Comparison of ENCODE assay signal across 8 mouse cellular contexts in the genomic region with DNA sequence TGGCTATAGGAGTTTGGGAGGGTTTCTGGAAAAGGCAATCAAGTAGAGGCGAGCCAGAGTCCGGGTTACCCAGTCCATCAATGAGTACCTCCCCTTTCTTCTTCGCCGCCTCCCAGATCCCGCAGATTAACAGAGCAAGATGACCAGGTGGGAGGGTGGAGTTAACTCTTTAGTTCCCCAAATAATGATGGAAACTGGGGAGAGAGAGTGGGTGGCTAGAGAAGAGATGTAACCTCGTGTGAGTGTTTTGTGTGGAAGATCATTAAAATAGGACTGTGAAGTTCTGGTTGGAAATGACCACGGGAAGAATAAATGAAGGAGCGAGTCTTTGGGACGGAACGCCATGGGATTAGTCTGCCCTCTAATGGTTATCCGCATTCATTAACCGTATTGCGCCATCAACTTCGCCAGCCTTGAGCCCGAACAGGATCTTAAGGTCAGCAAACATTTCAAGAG. TPM values are rescaled to one million over a fixed set of nuclear protein-coding genes. Genes with fewer than 3 reads are reported as not detected.
DNase-seq lines count a peak whose midpoint lies in the region; ATAC-seq and TF ChIP-seq lines count a peak whose summit lies in the region.

No protein-coding gene starts in this region.

- in situ Hi-C loops in ES-E14 (cut with MboI; ENCODE audit: low sequenced_read_pairs in 2 of 2, unreplicated experiment in 2 of 2), result loop anchor here in 1 of 2 experiments (5.0 kb wide), 1 partner anchor 49 kb away; no protein-coding TSS in a partner anchor

- no peaks in the 10 kb centered on the region; the same call in 1 of the 2 replicates for H3K36me3 ChIP-seq in ES-E14 (ENCODE audit: control insufficient read depth, insufficient read depth, low read length, poor library complexity, severe bottlenecking)
- no peaks in the 10 kb centered on the region for H3K36me3 ChIP-seq in embryonic facial prominence, embryonic 13.5 days
- H3K36me3 ChIP-seq in heart, embryonic 12.5 days, result no peaks in the 10 kb centered on the region
- no peaks in the 10 kb centered on the region for H3K36me3 ChIP-seq in kidney, embryonic 16.5 days (ENCODE audit: insufficient read depth, low read length)

- peak overlapping the region; percentile 18; the same call in 1 of the 2 replicates for H3K9ac ChIP-seq in ES-E14 (ENCODE audit: insufficient read depth, low read depth, low read length, poor library complexity, severe bottlenecking)
- peak overlapping the region; percentile 70 for H3K9ac ChIP-seq in embryonic facial prominence, embryonic 13.5 days
- peak overlapping the region; percentile 73 for H3K9ac ChIP-seq in heart, embryonic 12.5 days
- H3K9ac ChIP-seq in kidney, embryonic 16.5 days (replicated peaks; ENCODE audit: low read length), result peak overlapping the region; percentile 77

- under 1% methylated on average over 15 of the region's 15 CpGs for WGBS in embryonic facial prominence, embryonic 13.5 days
- WGBS in heart, embryonic 12.5 days, result 1% methylated on average over 15 of the region's 15 CpGs
- WGBS in kidney, embryonic 16.5 days, result under 1% methylated on average over 15 of the region's 15 CpGs

- H3K27ac ChIP-seq in ES-E14 (ENCODE audit: insufficient read depth, low read depth, low read length, poor library complexity, severe bottlenecking), result no peak overlapping the region
- H3K27ac ChIP-seq in embryonic facial prominence, embryonic 13.5 days, result no peak overlapping the region
- H3K27ac ChIP-seq in heart, embryonic 12.5 days (ENCODE audit: poor library complexity, severe bottlenecking), result no peak overlapping the region
- peak overlapping the region; percentile 37; the same call in 1 of the 2 replicates for H3K27ac ChIP-seq in kidney, embryonic 16.5 days (ENCODE audit: low read length)

- peaks cover 50% of the 10 kb centered on the region for H3K27me3 ChIP-seq in embryonic facial prominence, embryonic 13.5 days
- peaks cover 39% of the 10 kb centered on the region for H3K27me3 ChIP-seq in heart, embryonic 12.5 days (replicated peaks)
- H3K27me3 ChIP-seq in kidney, embryonic 16.5 days (ENCODE audit: insufficient read depth, low read length), result peaks cover 29% of the 10 kb centered on the region

- H3K4me3 ChIP-seq in ES-E14 (ENCODE audit: insufficient read depth in 1 of 2, low read depth in 1 of 2, low read length in 2 of 2, poor library complexity in 1 of 2, severe bottlenecking in 1 of 2), result peak overlapping the region; percentile 73 to 75
- peak overlapping the region; percentile 57 for H3K4me3 ChIP-seq in embryonic facial prominence, embryonic 13.5 days
- peak overlapping the region; percentile 50 for H3K4me3 ChIP-seq in heart, embryonic 12.5 days
- peak overlapping the region; percentile 68 for H3K4me3 ChIP-seq in kidney, embryonic 16.5 days (ENCODE audit: low read length)

- DNase-seq in ES-E14 (ENCODE audit: low read depth, low spot score), result no peak
- peak; percentile 75 to 78 for DNase-seq in adrenal gland, postnatal 36 days
- peak; percentile 82 to 87 for DNase-seq in lung, adult 18-20 months
- peak; percentile 57 for DNase-seq in ovary, adult 18-20 months (ENCODE audit: low spot score)
- no peak for DNase-seq in spleen, postnatal 14 days (ENCODE audit: low spot score in 2 of 2)

- H3K9me3 ChIP-seq in ES-E14 (ENCODE audit: control insufficient read depth, insufficient read depth, low read depth, low read length), result no peaks in the 10 kb centered on the region
- H3K9me3 ChIP-seq in embryonic facial prominence, embryonic 13.5 days, result no peaks in the 10 kb centered on the region
- no peaks in the 10 kb centered on the region for H3K9me3 ChIP-seq in heart, embryonic 12.5 days (replicated peaks)
- no peaks in the 10 kb centered on the region for H3K9me3 ChIP-seq in kidney, embryonic 16.5 days (ENCODE audit: low read length)

- peak overlapping the region; percentile 97 for H3K4me2 ChIP-seq in embryonic facial prominence, embryonic 13.5 days
- peak overlapping the region; percentile 95 for H3K4me2 ChIP-seq in heart, embryonic 12.5 days
- H3K4me2 ChIP-seq in kidney, embryonic 16.5 days (replicated peaks; ENCODE audit: low read depth, low read length), result peak overlapping the region; percentile 80

- H3K4me1 ChIP-seq in ES-E14 (ENCODE audit: control insufficient read depth in 2 of 2, insufficient read depth in 2 of 2, low read length in 2 of 2, poor library complexity in 1 of 2), result no peaks in the 10 kb centered on the region; a peak in 1 of 4 replicates
- H3K4me1 ChIP-seq in embryonic facial prominence, embryonic 13.5 days, result peaks cover 17% of the 10 kb centered on the region
- H3K4me1 ChIP-seq in heart, embryonic 12.5 days (replicated peaks), result peaks cover 23% of the 10 kb centered on the region
- H3K4me1 ChIP-seq in kidney, embryonic 16.5 days (ENCODE audit: insufficient read depth, low read length), result peaks cover 5% of the 10 kb centered on the region

- ATAC-seq in embryonic facial prominence, embryonic 13.5 days (ENCODE audit: insufficient number of reproducible peaks, insufficient read depth, low FRiP score, low TSS enrichment, low read depth), result no peak
- ATAC-seq in heart, embryonic 12.5 days (ENCODE audit: insufficient number of reproducible peaks, low FRiP score), result peak; percentile 20; the same call in 1 of the 2 replicates
- ATAC-seq in kidney, embryonic 16.5 days (ENCODE audit: low FRiP score, low TSS enrichment), result peak; percentile 66; the same call in 1 of the 2 replicates

TF ChIP-seq in ES-E14, 5 proteins besides CTCF, POLR2A, EP300 and RAD21:
- TF ChIP-seq MAFK (IDR thresholded peaks at IDR 0.05; ENCODE audit: insufficient read depth, low read depth, low read length) (no peak), ZC3H11A (IDR thresholded peaks at IDR 0.05; ENCODE audit: borderline replicate concordance, low read depth, low read length) (peak; percentile 82; the same call in 1 of the 2 replicates)
TF ChIP-seq in ES-E14: peak in this region for 1.

RNA-seq across cellular contexts. Expression of gene Npr1, which starts 0.7 kb away (rescaled TPM):
- total RNA-seq in ES-E14 (2012; rRNA removed), result 16.4 and 21.6 TPM in 2 replicates
- total RNA-seq in adrenal gland, postnatal 36 days (2021), result 100 to 1,000 TPM; 203 to 287 TPM
- polyA plus RNA-seq in embryonic facial prominence, embryonic 13.5 days (2015; fragmentation: Nextera tagmentation; extraction: Ambion mirVana), result 2.8 and 5.0 TPM in 2 replicates
- 8.2 and 8.9 TPM in 2 replicates for polyA plus RNA-seq in heart, embryonic 12.5 days (2016; fragmentation: Nextera tagmentation; extraction: Ambion mirVana)
- polyA plus RNA-seq in kidney, embryonic 16.5 days (2015; fragmentation: Nextera tagmentation; extraction: Ambion mirVana), result 20.0 and 20.5 TPM in 2 replicates

RNA-seq across cellular contexts. Expression of gene Ilf2, which starts 9.6 kb away (rescaled TPM):
- 153 and 165 TPM in 2 replicates for total RNA-seq in ES-E14 (2012; rRNA removed)
- 10 to 100 TPM; 56.9 to 63.7 TPM for total RNA-seq in adrenal gland, postnatal 36 days (2021)
- polyA plus RNA-seq in embryonic facial prominence, embryonic 13.5 days (2015; fragmentation: Nextera tagmentation; extraction: Ambion mirVana), result 265 and 286 TPM in 2 replicates
- polyA plus RNA-seq in heart, embryonic 12.5 days (2016; fragmentation: Nextera tagmentation; extraction: Ambion mirVana), result 135 and 137 TPM in 2 replicates
- 219 and 223 TPM in 2 replicates for polyA plus RNA-seq in kidney, embryonic 16.5 days (2015; fragmentation: Nextera tagmentation; extraction: Ambion mirVana)

RNA-seq across cellular contexts. Expression of gene Snapin, which starts 24.5 kb away (rescaled TPM):
- 24.7 and 33.6 TPM in 2 replicates for total RNA-seq in ES-E14 (2012; rRNA removed)
- total RNA-seq in adrenal gland, postnatal 36 days (2021), result 10 to 100 TPM; 53.3 to 79.3 TPM
- 85.5 and 100 TPM in 2 replicates for polyA plus RNA-seq in embryonic facial prominence, embryonic 13.5 days (2015; fragmentation: Nextera tagmentation; extraction: Ambion mirVana)
- polyA plus RNA-seq in heart, embryonic 12.5 days (2016; fragmentation: Nextera tagmentation; extraction: Ambion mirVana), result 72.9 and 75.3 TPM in 2 replicates
- 73.9 and 80.1 TPM in 2 replicates for polyA plus RNA-seq in kidney, embryonic 16.5 days (2015; fragmentation: Nextera tagmentation; extraction: Ambion mirVana)

RNA-seq across cellular contexts. Expression of gene Ints3, which starts 32.9 kb away (rescaled TPM):
- 62.7 and 72.4 TPM in 2 replicates for total RNA-seq in ES-E14 (2012; rRNA removed)
- 10 to 100 TPM; 79.4 to 89.6 TPM for total RNA-seq in adrenal gland, postnatal 36 days (2021)
- polyA plus RNA-seq in embryonic facial prominence, embryonic 13.5 days (2015; fragmentation: Nextera tagmentation; extraction: Ambion mirVana), result 31.0 and 31.1 TPM in 2 replicates
- 31.1 and 32.2 TPM in 2 replicates for polyA plus RNA-seq in heart, embryonic 12.5 days (2016; fragmentation: Nextera tagmentation; extraction: Ambion mirVana)
- polyA plus RNA-seq in kidney, embryonic 16.5 days (2015; fragmentation: Nextera tagmentation; extraction: Ambion mirVana), result 32.7 and 33.3 TPM in 2 replicates

RNA-seq across cellular contexts. Expression of gene Chtop, which starts 43.0 kb away (rescaled TPM):
- total RNA-seq in ES-E14 (2012; rRNA removed), result 84.0 and 110 TPM in 2 replicates
- total RNA-seq in adrenal gland, postnatal 36 days (2021), result 100 to 1,000 TPM; 115 to 125 TPM
- polyA plus RNA-seq in embryonic facial prominence, embryonic 13.5 days (2015; fragmentation: Nextera tagmentation; extraction: Ambion mirVana), result 187 and 195 TPM in 2 replicates
- 113 and 114 TPM in 2 replicates for polyA plus RNA-seq in heart, embryonic 12.5 days (2016; fragmentation: Nextera tagmentation; extraction: Ambion mirVana)
- polyA plus RNA-seq in kidney, embryonic 16.5 days (2015; fragmentation: Nextera tagmentation; extraction: Ambion mirVana), result 135 and 144 TPM in 2 replicates

Comparison
In these comparisons a context has a peak if more than half of its experiments do, and no peak if none do; other contexts are left out.
1. DNase-seq: peak in adrenal gland, postnatal 36 days (2 of 2), lung, adult 18-20 months (2 of 2) and ovary, adult 18-20 months (single experiment); none in ES-E14 (single experiment) and spleen, postnatal 14 days (0 of 2).
2. H3K9ac ChIP-seq: peak in every context shown above with its lines; median percentile 77 in kidney, embryonic 16.5 days; 73 in heart, embryonic 12.5 days; 70 in embryonic facial prominence, embryonic 13.5 days; 18 in ES-E14.
3. Peak in every context shown above with its lines, with median percentiles within 50 percentile points of each other: H3K4me3 ChIP-seq and H3K4me2 ChIP-seq.